Mouse (Mus musculus) limb, embryonic 13.5 days (tissue): Measurements from ENCODE around the gene Tmppe. TPM values are rescaled to one million over a fixed set of nuclear protein-coding genes. Genes with fewer than 3 reads are reported as not detected.
"Not testable (repeated sequence)": the region's sequence is repeated elsewhere in the genome, so short reads cannot be mapped to it uniquely, and the experiment has no call there.

ENCODE experiments used
- ATAC-seq: fragments of 200-750 bp; cut with Nextera tagmentation; 2 replicates; pipeline ENCODE4 v1.8.0; 2017; ENCODE audit warnings: low read depth, moderate number of reproducible peaks, moderate TSS enrichment; ENCODE audit not compliant: low FRiP score
- H3K27ac ChIP-seq: fragments of 300-500 bp; sonication (generic); 2 replicates; pipeline ENCODE4 v1.5.1; 2015; ENCODE audit warnings: inconsistent platforms, mild to moderate bottlenecking, moderate library complexity
- H3K27me3 ChIP-seq: fragments of 300-500 bp; sonication (generic); 2 replicates; pipeline ENCODE4 v1.6.1; 2015; ENCODE audit warnings: mild to moderate bottlenecking, inconsistent platforms
- H3K36me3 ChIP-seq: fragments of 300-500 bp; sonication (generic); 2 replicates; pipeline ENCODE4 v1.6.1; 2015; ENCODE audit warnings: inconsistent platforms, mild to moderate bottlenecking, moderate library complexity
- H3K4me1 ChIP-seq: fragments of 300-500 bp; sonication (generic); 2 replicates; pipeline ENCODE4 v1.6.1; 2015; ENCODE audit warnings: inconsistent platforms
- H3K4me2 ChIP-seq: fragments of 300-500 bp; sonication (generic); replicated peaks from 2 replicates; pipeline ENCODE4 v1.6.1; 2015; ENCODE audit warnings: inconsistent platforms, mild to moderate bottlenecking, moderate library complexity
- H3K4me3 ChIP-seq: fragments of 300-500 bp; sonication (generic); 2 replicates; pipeline ENCODE4 v1.5.1; 2015; ENCODE audit warnings: moderate library complexity, mild to moderate bottlenecking, inconsistent platforms
- H3K9ac ChIP-seq: fragments of 300-500 bp; sonication (generic); 2 replicates; pipeline ENCODE4 v1.6.1; 2015; ENCODE audit warnings: mild to moderate bottlenecking, inconsistent platforms
- H3K9me3 ChIP-seq: fragments of 300-500 bp; sonication (generic); 2 replicates; pipeline ENCODE4 v1.6.1; 2016; ENCODE audit warnings: inconsistent platforms
- WGBS: fragments of 180-500 bp; shearing (Covaris S2); methylation state at CpG from one replicate; pipeline ENCODE4 v1.1.7; 2015; 5-methylcytosine and 5-hydroxymethylcytosine counted together
- polyA plus RNA-seq: library from polyadenylated mRNA; unstranded; fragments of >200 nt; fragmentation: Nextera tagmentation; extraction: Ambion mirVana; gene quantifications from 2 replicates; pipeline ENCODE4 v1.2.1, GENCODE M21; 2015

The Tmppe gene
- polyA plus RNA-seq, result 9.4 and 9.6 TPM in 2 replicates

GRCm38 (mm10) chr9:114400949-114401684 lies at the start of gene Tmppe, which contains the start of gene Glb1:
Gene Tmppe, plus strand, starts transcription at chr9:114401105.
Gene Glb1, plus strand, starts transcription at chr9:114401076.
- Histone ChIP-seq H3K4me3 (peak within 1 kb of the TSS; percentile 88), H3K4me1 (peaks cover 13% of the 10 kb centered on the region), H3K4me2 (peak within 1 kb of the TSS; percentile 82), H3K27me3 (no peaks in the 10 kb centered on the region), H3K9me3 (no peaks in the 10 kb centered on the region), H3K9ac (peak within 1 kb of the TSS; percentile 81), H3K36me3 (peaks cover 23% of the 10 kb centered on the region), H3K27ac (peak within 1 kb of the TSS; percentile 93)
- under 1% methylated on average over 73 of the region's 73 CpGs for WGBS
- peak; percentile 99 for ATAC-seq

DNA sequence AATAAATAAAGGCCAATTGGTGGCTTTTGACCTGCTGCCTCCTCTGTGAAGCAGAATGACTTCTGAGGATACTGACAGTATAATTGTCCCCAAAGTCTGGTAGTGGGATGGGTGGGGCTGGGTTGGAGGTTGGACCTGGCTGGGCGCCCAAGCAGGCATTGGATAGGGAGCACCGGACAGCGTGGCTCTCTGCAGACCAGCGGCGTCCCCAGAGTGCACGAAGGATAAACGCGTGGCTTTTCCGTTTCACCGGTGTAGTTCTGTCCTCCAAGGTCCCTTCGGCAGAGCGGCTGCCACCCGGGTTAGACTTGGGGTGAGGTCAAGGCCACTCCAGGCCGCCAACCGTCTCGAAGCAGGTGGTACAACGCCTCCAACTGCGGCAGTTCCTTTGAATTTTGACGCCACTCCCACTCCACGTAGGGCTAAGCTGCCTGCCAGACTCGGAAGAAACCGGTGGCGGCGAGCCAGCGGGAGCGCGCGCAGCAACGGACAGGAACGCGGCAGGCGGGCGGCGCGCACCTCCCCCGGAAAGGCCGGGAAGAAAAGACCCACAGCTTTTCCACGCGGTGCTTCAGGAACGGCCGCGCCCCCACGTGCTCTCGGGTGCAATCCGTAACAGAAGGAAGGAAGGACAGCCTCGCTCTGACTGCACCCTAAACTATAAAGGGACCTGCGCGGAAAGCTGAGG lies 33.0 kb upstream of the Tmppe start:
- peaks cover 1% of the 10 kb centered on the region; the same call in 1 of the 2 replicates for H3K36me3 ChIP-seq
- peak overlapping the region; percentile 72 for H3K9ac ChIP-seq
- peaks cover 11% of the 10 kb centered on the region; the same call in 1 of the 2 replicates for H3K27me3 ChIP-seq
- H3K9me3 ChIP-seq, result no peaks in the 10 kb centered on the region
- WGBS, result 2% methylated on average over 48 of the region's 48 CpGs
- peak overlapping the region; percentile 88 for H3K4me2 ChIP-seq
- H3K4me3 ChIP-seq, result peak overlapping the region; percentile 52
- ATAC-seq, result peak; percentile 85
- peaks cover 4% of the 10 kb centered on the region; the same call in 1 of the 2 replicates for H3K4me1 ChIP-seq
- H3K27ac ChIP-seq, result no peak overlapping the region

DNA sequence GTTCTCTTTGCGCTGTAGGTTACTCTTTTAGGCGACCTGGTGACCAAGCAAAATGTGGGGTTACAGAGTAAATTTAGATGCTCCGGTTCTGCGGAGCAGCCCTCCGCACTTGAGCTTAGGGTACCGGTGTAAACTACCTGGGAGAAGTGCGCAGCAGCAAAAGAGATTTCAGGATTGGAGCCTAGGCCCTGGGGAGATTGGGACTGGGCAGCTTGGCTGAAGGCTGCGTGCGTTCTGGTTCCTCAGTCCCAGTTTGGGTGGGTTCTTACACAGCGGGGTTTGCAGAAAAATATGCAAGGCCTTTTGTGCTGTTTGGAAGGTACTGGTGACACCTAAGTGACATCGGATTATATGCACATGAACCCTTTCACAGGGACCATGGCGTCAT lies 32.4 kb upstream of the Tmppe start:
- peaks cover 11% of the 10 kb centered on the region; the same call in 1 of the 2 replicates for H3K27me3 ChIP-seq
- no peak for ATAC-seq
- no peak overlapping the region for H3K27ac ChIP-seq
- H3K4me3 ChIP-seq, result peak overlapping the region; percentile 52
- peaks cover 4% of the 10 kb centered on the region; the same call in 1 of the 2 replicates for H3K4me1 ChIP-seq
- peaks cover 7% of the 10 kb centered on the region; the same call in 1 of the 2 replicates for H3K36me3 ChIP-seq
- WGBS, result 13% methylated on average over 12 of the region's 12 CpGs
- peak overlapping the region; percentile 88 for H3K4me2 ChIP-seq
- H3K9ac ChIP-seq, result peak overlapping the region; percentile 72
- no peaks in the 10 kb centered on the region for H3K9me3 ChIP-seq

DNA sequence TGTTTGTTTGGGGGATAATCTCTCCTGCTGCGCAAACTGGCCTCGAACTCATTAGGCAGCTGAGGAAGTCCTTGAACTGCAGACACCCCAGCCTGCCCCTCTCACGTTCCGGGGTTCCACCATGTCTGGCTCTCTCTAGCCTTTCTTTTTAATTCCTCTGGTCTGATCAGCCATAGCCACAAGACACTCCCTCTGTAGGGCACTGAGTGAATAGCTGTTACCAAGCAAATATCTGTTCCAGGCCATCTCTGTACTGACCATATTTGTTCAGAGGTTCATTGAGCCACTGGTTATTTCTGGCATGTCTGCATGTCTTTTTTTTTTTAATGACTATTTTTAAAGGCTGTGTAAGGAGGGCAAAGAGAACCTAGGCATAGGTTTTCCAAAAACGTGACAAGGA lies 31.5 kb upstream of the Tmppe start:
- not testable (repeated sequence) for H3K4me1 ChIP-seq, H3K4me3 ChIP-seq, H3K27ac ChIP-seq, H3K4me2 ChIP-seq, H3K9ac ChIP-seq, ATAC-seq, H3K9me3 ChIP-seq
- Histone ChIP-seq H3K36me3 (peaks cover 16% of the 10 kb centered on the region), H3K27me3 (peaks cover 11% of the 10 kb centered on the region; the same call in 1 of the 2 replicates)
- 65% methylated on average over 5 of the region's 5 CpGs for WGBS

DNA sequence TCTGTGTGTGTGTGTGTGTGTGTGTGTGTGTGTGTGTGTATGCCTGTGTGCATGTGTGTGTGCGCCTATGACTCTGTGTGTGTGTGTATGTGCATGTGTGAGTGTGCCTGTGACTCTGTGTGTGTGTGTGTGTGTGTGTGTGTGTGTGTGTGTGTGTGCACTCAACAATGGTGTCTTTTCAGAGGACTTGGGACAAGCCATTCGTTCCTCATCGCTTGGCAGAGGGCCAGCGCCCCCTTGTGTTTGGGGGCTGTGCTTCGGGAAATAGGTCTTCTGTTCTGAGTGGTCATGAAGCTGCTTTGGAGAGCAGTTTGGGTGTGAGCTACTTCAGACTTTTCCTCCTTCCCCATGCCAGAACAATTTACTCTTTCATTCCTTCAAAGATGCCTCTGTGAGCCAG lies 29.2 kb upstream of the Tmppe start:
- H3K27ac ChIP-seq, H3K9ac ChIP-seq, H3K9me3 ChIP-seq, H3K27me3 ChIP-seq, H3K4me2 ChIP-seq, ATAC-seq, H3K4me1 ChIP-seq, H3K4me3 ChIP-seq: not testable (repeated sequence)
- WGBS, result 46% methylated on average over 5 of the region's 5 CpGs
- peaks cover 36% of the 10 kb centered on the region for H3K36me3 ChIP-seq

DNA sequence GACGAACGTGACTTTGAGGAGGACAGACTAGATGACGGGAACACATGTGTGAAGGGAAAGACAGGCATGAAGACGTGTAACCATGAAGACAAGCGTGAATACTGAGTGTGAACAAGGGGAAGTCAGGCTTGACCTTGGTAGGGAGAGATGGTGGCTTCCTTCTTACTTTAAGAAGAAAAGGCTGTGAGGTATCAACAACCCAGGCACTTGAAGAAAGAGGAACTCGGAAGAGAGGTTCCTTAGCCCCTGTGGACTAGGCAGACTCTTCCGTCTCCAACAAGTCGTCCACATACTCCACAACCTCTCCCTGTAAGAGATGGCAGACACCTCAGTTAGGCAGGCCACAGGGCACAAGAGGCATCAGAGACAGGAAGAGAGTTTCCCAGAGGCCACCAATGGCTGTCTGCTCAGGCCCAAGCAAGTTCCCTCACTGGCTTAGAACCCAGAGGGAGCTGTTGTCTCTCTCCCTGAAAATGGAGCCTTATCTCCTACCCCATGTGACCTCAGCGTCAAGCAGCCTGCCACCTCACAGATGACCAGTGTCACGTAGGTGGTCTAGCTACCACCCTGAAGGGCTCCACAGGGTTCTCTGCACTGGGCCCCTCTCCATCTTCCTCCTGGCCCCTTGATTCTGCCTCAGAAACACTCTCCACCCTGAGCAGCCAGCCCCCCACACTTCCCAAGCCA lies 25.5 kb upstream of the Tmppe start:
- 90% methylated on average over 10 of the region's 10 CpGs for WGBS
- ATAC-seq, result no peak

GRCm38 (mm10) chr9:114377168-114377567 lies 23.7 kb upstream of the Tmppe start:
- no peak overlapping the region for H3K9ac ChIP-seq
- H3K27ac ChIP-seq, result no peak overlapping the region
- no peak for ATAC-seq
- H3K4me1 ChIP-seq, result no peaks in the 10 kb centered on the region
- 94% methylated on average over 10 of the region's 10 CpGs for WGBS
- H3K36me3 ChIP-seq, result peaks cover 71% of the 10 kb centered on the region
- no peak overlapping the region for H3K4me2 ChIP-seq
- H3K9me3 ChIP-seq, result no peaks in the 10 kb centered on the region
- no peak overlapping the region for H3K4me3 ChIP-seq
- H3K27me3 ChIP-seq, result no peaks in the 10 kb centered on the region

More for the DNA sequence above, 25.5 kb upstream of the Tmppe start:
- no peaks in the 10 kb centered on the region for H3K27me3 ChIP-seq
- H3K27ac ChIP-seq, result no peak overlapping the region
- H3K36me3 ChIP-seq, result peaks cover 68% of the 10 kb centered on the region
- no peaks in the 10 kb centered on the region for H3K4me1 ChIP-seq
- H3K4me3 ChIP-seq, result no peak overlapping the region
- no peak overlapping the region for H3K4me2 ChIP-seq
- H3K9me3 ChIP-seq, result no peaks in the 10 kb centered on the region
- H3K9ac ChIP-seq, result no peak overlapping the region

- no peaks in the 10 kb centered on the region for H3K4me1 ChIP-seq
- no peaks in the 10 kb centered on the region for H3K9me3 ChIP-seq
- no peak overlapping the region for H3K4me2 ChIP-seq
- H3K9ac ChIP-seq, result no peak overlapping the region
- no peak overlapping the region for H3K4me3 ChIP-seq
- ATAC-seq, result no peak
- no peak overlapping the region for H3K27ac ChIP-seq
- peaks cover 74% of the 10 kb centered on the region for H3K36me3 ChIP-seq
- no peaks in the 10 kb centered on the region for H3K27me3 ChIP-seq
- 86% methylated on average over 12 of the region's 12 CpGs for WGBS
Observed at GRCm38 (mm10) chr9:114379871-114380270, 21.0 kb upstream of the Tmppe start.

GRCm38 (mm10) chr9:114380881-114381733 lies 19.8 kb upstream of the Tmppe start:
- 70% methylated on average over 17 of the region's 17 CpGs for WGBS
- no peaks in the 10 kb centered on the region for H3K27me3 ChIP-seq
- no peak overlapping the region for H3K27ac ChIP-seq
- no peaks in the 10 kb centered on the region for H3K9me3 ChIP-seq
- H3K9ac ChIP-seq, result no peak overlapping the region
- peaks cover 74% of the 10 kb centered on the region for H3K36me3 ChIP-seq
- ATAC-seq, result 0 out of 2 replicates have a peak, but pooled peaks have one; percentile 37
- no peaks in the 10 kb centered on the region for H3K4me1 ChIP-seq
- no peak overlapping the region for H3K4me3 ChIP-seq
- no peak overlapping the region for H3K4me2 ChIP-seq

GRCm38 (mm10) chr9:114382936-114383710 lies 17.8 kb upstream of the Tmppe start:
- 74% methylated on average over 17 of the region's 17 CpGs for WGBS
- Histone ChIP-seq H3K36me3 (peaks cover 55% of the 10 kb centered on the region), H3K9me3 (no peaks in the 10 kb centered on the region), H3K4me2 (no peak overlapping the region), H3K27me3 (no peaks in the 10 kb centered on the region), H3K4me3 (no peak overlapping the region), H3K4me1 (peaks cover 4% of the 10 kb centered on the region), H3K27ac (no peak overlapping the region), H3K9ac (no peak overlapping the region)
- ATAC-seq, result no peak

- 91% methylated on average over 24 of the region's 24 CpGs for WGBS
- no peak overlapping the region for H3K4me2 ChIP-seq
- H3K4me3 ChIP-seq, result no peak overlapping the region
- peaks cover 43% of the 10 kb centered on the region for H3K36me3 ChIP-seq
- peaks cover 19% of the 10 kb centered on the region for H3K4me1 ChIP-seq
- no peak overlapping the region for H3K9ac ChIP-seq
- no peaks in the 10 kb centered on the region for H3K9me3 ChIP-seq
- ATAC-seq, result no peak
- no peaks in the 10 kb centered on the region for H3K27me3 ChIP-seq
- H3K27ac ChIP-seq, result no peak overlapping the region
Observed at GRCm38 (mm10) chr9:114384691-114385090, 16.2 kb upstream of the Tmppe start.
